Mouse (Mus musculus): ENCODE results near the gene Tspan5.

GRCm38 (mm10) chr3:138845820-138846219 lies 103.8 kb downstream of the Tspan5 start:
- no peak for TF ChIP-seq CTCF (IDR thresholded peaks at IDR 0.05; ENCODE audit: low read depth)
- TF ChIP-seq EP300 (IDR thresholded peaks at IDR 0.05; ENCODE audit: low read depth): no peak
